Mouse (Mus musculus) thymus, postnatal 4 days (tissue): ENCODE measurements around the gene Krt90.

Source experiments
- DNase-seq: peaks from one replicate; pipeline ENCODE4 v3.0.0; 2021

Krt90 gene

DNA sequence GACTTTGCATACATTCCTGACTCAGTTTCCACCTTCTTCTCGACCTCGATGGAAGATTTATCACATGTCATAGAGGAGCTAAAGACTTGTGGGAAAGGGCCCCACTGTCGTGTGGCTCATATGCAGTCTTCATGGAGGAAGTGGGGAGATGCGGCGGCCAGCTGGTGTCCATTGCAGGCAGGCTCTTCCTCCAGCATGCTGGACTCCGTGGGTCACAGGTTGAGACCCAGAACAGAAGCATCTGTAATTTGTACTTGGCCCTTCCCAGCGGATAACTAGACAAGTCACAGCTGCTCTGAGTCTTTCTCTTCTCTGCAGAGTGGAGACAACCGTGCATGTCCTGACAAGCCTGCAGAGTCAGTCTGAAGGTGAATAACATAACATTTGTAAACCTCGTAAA, 54.5 kb downstream of the Krt90 start:
- DNase-seq = no peak

DNA sequence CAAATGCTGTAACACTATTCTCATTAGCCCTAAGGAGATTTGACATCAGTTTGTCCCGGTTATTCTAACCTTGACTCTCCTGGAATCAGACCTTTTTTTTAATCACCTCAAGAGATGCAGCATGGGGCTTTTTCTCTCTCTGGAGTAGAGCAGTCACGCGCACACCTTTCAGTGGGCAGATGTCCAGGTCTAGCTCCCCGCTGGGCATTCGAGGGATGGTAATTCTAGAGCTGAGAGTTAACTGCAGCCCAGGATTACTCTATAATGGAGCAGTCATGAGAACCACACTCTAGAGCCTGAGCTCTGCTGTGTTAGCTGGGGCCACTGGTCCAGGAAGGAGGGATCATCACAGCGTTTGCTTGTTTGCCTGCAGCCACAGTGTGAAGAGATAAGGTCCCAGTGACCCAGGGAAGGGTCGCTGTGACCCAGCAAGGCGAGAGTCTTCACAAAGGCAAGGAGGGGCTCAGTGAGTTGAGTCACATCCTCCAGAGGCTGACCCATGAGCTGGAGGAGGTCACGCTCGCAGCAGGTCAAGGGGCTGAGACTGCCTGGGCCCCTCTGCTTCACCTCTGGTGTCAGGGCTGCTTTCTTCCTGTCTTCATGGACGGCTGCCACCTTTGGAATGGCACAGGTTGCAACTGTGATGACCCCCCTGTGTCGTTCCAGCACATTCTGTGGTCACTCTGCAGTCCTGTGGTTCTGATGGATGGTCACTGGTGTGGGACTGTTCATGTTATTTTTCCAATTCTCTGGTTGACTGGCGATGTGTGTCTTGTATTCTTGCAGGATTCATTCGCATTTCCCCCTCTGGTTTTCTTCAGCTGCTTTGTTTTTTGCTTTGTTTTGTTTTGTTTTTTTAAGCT, 55.6 kb downstream of the Krt90 start:
- no peak for DNase-seq
